Mouse (Mus musculus) embryonic facial prominence, embryonic 15.5 days (tissue): ENCODE measurements at regions not wholly inside any gene's neighbourhood (a gene's known extent, or its start where the extent isn't known, plus 50 kb on each side); places are given as distances from the start of the nearest gene placed in this dataset.

Experiments used
- ATAC-seq: fragments of 200-750 bp; cut with Nextera tagmentation; 2 replicates; pipeline ENCODE4 v1.8.0; 2017; ENCODE audit warnings: low read depth, moderate TSS enrichment; ENCODE audit not compliant: insufficient number of reproducible peaks, low FRiP score, low TSS enrichment
- H3K27ac ChIP-seq: fragments of 300-500 bp; sonication (generic); replicated peaks from 2 replicates; pipeline ENCODE4 v1.5.1; 2015; ENCODE audit warnings: mild to moderate bottlenecking, inconsistent platforms
- H3K27me3 ChIP-seq: fragments of 300-500 bp; sonication (generic); 2 replicates; pipeline ENCODE4 v1.6.1; 2015; ENCODE audit warnings: inconsistent platforms
- H3K36me3 ChIP-seq: fragments of 300-500 bp; sonication (generic); 2 replicates; pipeline ENCODE4 v1.6.1; 2015; ENCODE audit warnings: mild to moderate bottlenecking, inconsistent platforms
- H3K4me1 ChIP-seq: fragments of 300-500 bp; sonication (generic); 2 replicates; pipeline ENCODE4 v1.6.1; 2015; ENCODE audit warnings: inconsistent platforms
- H3K4me2 ChIP-seq: fragments of 300-500 bp; sonication (generic); replicated peaks from 2 replicates; pipeline ENCODE4 v1.6.1; 2015; ENCODE audit warnings: mild to moderate bottlenecking, inconsistent platforms
- H3K4me3 ChIP-seq: fragments of 300-500 bp; sonication (generic); replicated peaks from 2 replicates; pipeline ENCODE4 v1.5.1; 2015; ENCODE audit warnings: mild to moderate bottlenecking, inconsistent platforms
- H3K9ac ChIP-seq: fragments of 300-500 bp; sonication (generic); 2 replicates; pipeline ENCODE4 v1.6.1; 2015; ENCODE audit warnings: inconsistent platforms
- H3K9me3 ChIP-seq: fragments of 300-500 bp; sonication (generic); replicated peaks from 2 replicates; pipeline ENCODE4 v1.6.1; 2016; ENCODE audit warnings: inconsistent platforms
- WGBS: fragments of 180-500 bp; shearing (Covaris S2); methylation state at CpG from one replicate; pipeline ENCODE4 v1.1.7; 2015; 5-methylcytosine and 5-hydroxymethylcytosine counted together

DNA sequence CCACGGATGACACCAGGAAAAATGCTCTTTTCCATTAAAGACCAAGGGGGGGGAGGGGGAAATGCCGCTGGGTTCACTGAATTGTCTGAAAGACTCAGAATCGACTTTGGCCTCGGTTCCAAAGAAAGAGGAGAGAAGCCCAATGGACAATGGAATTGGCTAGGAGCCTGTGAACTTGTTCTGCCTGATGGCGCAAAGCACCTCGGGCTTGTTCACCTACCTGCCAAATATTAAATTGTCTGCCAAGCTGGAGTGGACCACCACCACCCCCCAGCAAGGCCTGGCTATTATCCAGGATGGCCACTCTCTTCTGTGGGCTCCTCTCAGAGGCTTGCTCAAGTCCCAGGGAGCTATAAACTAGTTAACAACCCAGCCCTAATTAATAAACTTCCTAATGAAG is 352.7 kb upstream of the Jmjd1c start:
- Histone ChIP-seq H3K27ac (no peak overlapping the region), H3K9ac (no peak overlapping the region)
- WGBS: 86% methylated on average over 6 of the region's 6 CpGs

DNA sequence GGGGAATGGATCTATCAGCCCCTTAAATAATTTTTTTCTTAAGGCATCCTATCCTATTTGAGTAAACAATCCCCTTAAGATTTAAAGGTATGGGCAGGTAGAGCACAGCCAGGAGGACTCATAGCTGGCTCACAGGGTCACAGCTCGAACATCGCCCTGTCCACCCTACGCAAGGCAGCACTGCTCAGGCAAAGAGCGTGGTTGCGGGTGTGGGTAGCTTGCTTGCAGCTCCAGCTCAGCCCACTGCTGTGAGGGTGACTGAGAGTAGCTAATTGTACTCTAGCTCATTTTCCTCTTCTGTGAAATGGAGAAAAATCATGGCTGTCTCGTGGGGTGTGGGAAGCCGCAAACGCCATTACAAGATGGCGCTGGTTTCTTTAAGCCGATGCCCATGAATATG is 350.1 kb upstream of the Jmjd1c start:
- no peak for ATAC-seq
- Histone ChIP-seq H3K27me3 (no peaks in the 10 kb centered on the region), H3K4me3 (no peak overlapping the region), H3K27ac (no peak overlapping the region), H3K4me2 (no peak overlapping the region), H3K36me3 (no peaks in the 10 kb centered on the region), H3K9ac (no peak overlapping the region), H3K9me3 (no peaks in the 10 kb centered on the region), H3K4me1 (no peaks in the 10 kb centered on the region)
- 93% methylated on average over 10 of the region's 10 CpGs for WGBS

More for the DNA sequence above, 352.7 kb upstream of the Jmjd1c start:
- H3K9me3 ChIP-seq: no peaks in the 10 kb centered on the region
- H3K4me3 ChIP-seq: no peak overlapping the region
- H3K4me2 ChIP-seq: no peak overlapping the region
- no peaks in the 10 kb centered on the region for H3K36me3 ChIP-seq
- no peaks in the 10 kb centered on the region for H3K4me1 ChIP-seq
- H3K27me3 ChIP-seq: no peaks in the 10 kb centered on the region
- no peak for ATAC-seq

DNA sequence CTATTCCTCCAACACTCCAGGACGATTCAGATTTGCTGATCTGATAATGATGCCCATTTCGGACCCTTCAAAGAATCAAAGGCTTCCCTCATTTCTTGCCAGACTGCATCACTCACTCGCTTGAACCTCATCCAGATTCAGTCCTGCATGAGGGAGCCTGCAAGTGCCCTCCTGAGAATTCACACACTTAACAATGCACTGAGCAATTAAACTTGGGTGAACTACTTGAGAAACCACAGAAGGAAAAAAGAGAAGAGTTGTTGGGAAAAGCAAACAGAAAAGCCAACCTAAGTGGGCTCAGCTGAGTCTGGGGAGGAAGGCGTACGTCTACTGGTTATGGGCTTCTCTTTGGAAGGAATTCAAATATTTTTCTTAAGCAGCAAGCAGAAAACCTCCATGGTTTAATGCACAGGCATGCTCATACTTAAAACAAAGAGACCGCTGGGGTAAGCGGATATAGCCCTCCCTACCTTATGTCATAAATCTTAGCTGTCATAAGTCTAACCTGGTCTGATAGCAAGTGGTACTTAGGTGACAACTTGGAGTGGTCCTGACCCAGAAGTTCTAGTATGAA is 343.6 kb upstream of the Jmjd1c start:
- H3K27me3 ChIP-seq: no peaks in the 10 kb centered on the region
- H3K27ac ChIP-seq: no peak overlapping the region
- no peaks in the 10 kb centered on the region for H3K4me1 ChIP-seq
- WGBS: 71% methylated on average over 7 of the region's 7 CpGs
- H3K36me3 ChIP-seq: no peaks in the 10 kb centered on the region
- no peak overlapping the region for H3K4me2 ChIP-seq
- H3K9ac ChIP-seq: no peak overlapping the region
- no peaks in the 10 kb centered on the region for H3K9me3 ChIP-seq
- no peak overlapping the region for H3K4me3 ChIP-seq
- no peak for ATAC-seq

DNA sequence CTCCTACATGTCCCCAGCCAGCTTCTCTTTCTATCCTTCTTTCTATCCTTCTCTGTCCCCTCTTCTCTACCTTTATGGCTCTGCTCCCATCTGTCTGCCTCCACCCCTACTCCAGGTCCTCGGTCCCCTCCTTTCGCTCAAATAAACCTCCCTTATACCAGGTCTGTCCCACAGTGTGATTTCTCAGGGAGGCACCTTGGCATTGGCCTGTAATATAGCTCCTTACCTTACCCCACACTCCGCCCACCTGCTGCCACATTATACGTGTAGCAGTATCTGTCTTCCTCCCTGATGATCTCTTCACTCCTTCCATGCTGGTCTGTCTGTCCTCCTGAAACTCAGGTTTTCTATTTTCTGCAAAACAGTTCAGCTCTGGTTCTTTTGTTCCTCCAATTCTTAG is 339.1 kb upstream of the Jmjd1c start:
- no peaks in the 10 kb centered on the region for H3K9me3 ChIP-seq
- WGBS: 88% methylated on average over 4 of the region's 4 CpGs
- H3K4me2 ChIP-seq: no peak overlapping the region
- no peak overlapping the region for H3K9ac ChIP-seq
- no peaks in the 10 kb centered on the region for H3K4me1 ChIP-seq
- no peak overlapping the region for H3K27ac ChIP-seq
- no peaks in the 10 kb centered on the region for H3K36me3 ChIP-seq
- no peaks in the 10 kb centered on the region for H3K27me3 ChIP-seq
- H3K4me3 ChIP-seq: no peak overlapping the region
- no peak for ATAC-seq

DNA sequence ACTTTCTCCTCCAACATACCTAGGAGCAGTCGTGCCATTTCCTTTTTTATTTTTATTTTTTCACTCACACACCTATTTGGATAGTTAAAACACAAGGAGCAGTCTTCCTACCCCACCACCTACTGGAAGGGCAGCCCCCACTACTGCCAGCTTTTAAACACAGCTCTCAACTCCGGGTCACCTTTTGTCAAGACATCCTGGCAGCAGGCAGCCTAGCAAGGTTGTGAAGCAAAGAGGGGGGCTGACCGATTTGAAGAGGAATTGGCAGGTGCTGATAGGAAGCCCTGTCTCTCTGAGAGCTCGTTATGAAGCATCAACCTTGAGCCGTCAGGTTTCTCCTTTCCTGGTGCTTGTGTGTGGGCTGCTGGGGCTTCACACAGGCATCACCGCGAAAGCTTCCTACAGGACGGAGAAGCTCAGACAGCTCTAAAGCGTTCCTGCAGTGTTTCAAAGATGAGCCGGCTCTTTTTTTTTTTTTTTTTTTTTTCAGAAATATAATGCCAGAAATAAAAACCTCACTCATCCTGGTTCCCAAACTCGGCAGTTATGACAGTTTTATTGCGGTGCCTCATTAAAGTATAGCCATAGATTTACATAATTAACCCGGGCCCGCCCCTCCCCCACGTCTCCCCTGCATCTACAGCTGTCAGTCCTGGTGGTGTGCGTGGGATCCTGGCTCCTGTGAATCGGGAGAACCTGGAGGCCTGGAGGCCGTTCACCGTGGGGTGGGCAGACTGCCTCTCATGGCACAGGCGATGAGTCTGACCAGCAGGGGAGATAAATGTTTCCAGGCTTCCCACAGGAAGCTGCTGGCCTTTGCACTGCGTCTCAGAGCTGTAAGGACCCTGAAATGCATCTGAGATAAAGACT is 325.5 kb upstream of the Jmjd1c start:
- ATAC-seq: no peak
- no peaks in the 10 kb centered on the region for H3K27me3 ChIP-seq
- no peak overlapping the region for H3K9ac ChIP-seq
- 26% methylated on average over 21 of the region's 21 CpGs for WGBS
- H3K36me3 ChIP-seq: no peaks in the 10 kb centered on the region
- no peak overlapping the region for H3K4me3 ChIP-seq
- peak overlapping the region; percentile 27 for H3K4me2 ChIP-seq
- H3K9me3 ChIP-seq: peaks cover 11% of the 10 kb centered on the region; the same call in 1 of the 2 replicates
- no peak overlapping the region for H3K27ac ChIP-seq
- H3K4me1 ChIP-seq: no peaks in the 10 kb centered on the region

DNA sequence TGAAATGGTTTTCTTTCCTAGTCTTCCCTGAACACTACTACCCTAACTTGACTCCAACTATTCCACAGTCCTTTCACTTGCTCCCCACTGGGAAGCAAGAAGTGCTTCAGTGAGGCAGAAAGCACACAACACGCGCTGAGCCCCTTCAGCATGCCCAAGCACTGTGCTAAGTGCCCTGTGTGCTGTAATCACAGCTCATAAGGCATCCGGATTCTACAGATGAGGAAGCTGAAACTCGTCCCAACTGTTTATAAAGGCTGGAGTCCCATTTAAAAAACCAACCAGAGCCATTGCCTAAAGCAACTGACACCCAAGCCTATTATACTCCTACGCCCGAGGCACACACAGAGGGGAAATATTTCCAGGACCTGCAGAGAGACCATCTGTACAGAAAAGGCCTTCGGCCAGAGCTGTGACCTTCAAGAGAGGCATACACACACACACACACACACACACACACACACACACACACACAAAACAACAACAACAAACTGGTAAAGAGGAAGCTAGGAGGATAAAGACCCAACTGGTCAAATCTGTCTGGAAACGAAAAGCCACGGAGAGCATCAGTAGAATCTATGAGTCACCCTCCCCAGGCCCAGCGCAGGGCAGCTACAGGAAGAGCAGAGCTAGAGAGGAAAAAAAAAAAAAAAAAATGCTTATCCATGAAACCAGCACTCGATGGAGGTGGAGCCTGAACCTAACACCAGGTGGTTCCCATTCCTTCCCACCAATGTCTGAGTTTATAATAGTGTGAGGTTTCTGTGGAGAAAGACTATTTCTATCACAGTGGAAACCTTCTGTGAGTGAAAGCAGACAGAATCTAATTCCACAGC is 315.4 kb upstream of the Jmjd1c start:
- Histone ChIP-seq H3K9me3 (no peaks in the 10 kb centered on the region), H3K4me3 (no peak overlapping the region), H3K27ac (no peak overlapping the region), H3K27me3 (no peaks in the 10 kb centered on the region), H3K4me2 (no peak overlapping the region), H3K4me1 (no peaks in the 10 kb centered on the region), H3K36me3 (no peaks in the 10 kb centered on the region), H3K9ac (no peak overlapping the region)
- ATAC-seq: no peak
- 58% methylated on average over 11 of the region's 11 CpGs for WGBS

DNA sequence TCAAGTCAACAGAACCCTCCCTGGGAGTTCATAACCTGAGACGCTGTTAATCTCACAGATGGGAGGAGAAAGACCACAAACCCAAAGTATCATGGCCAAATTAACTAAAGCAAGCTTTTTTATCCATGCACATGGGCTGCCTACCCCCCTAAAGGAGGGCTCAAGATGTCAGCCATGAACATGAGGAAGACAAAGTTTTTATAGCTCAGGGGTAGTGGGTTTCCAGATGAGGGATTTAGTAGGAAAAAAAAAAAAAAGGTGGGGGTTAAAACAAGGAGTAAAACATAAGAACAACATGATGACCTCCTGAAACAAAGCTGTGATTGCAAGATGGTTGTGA is 314.8 kb upstream of the Jmjd1c start:
- no peak overlapping the region for H3K27ac ChIP-seq
- no peaks in the 10 kb centered on the region for H3K27me3 ChIP-seq
- WGBS: 49% methylated on average over 1 of the region's 1 CpGs
- ATAC-seq: no peak
- no peaks in the 10 kb centered on the region for H3K36me3 ChIP-seq
- no peaks in the 10 kb centered on the region for H3K9me3 ChIP-seq
- H3K4me1 ChIP-seq: no peaks in the 10 kb centered on the region
- H3K4me3 ChIP-seq: no peak overlapping the region
- no peak overlapping the region for H3K4me2 ChIP-seq
- no peak overlapping the region for H3K9ac ChIP-seq

DNA sequence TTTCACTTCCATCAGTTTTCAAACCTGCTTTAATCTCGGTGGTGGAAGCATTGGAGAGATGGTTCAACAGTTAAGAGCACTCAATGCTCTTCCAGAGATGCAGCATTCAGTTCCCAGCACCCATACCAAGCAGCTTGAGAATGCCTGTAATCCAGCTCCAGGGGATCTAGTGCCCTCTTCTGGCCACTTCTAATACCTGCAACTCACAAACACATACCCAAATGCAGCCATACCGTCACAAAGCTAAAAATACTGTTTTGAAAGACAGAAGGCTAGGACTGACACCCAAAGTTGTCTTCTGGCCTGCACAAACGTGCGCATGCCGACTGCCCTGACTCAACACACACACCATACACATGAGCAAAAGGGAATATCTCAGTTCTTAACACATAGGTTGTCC is 313.9 kb upstream of the Jmjd1c start:
- WGBS: 93% methylated on average over 5 of the region's 5 CpGs
- ATAC-seq: no peak

DNA sequence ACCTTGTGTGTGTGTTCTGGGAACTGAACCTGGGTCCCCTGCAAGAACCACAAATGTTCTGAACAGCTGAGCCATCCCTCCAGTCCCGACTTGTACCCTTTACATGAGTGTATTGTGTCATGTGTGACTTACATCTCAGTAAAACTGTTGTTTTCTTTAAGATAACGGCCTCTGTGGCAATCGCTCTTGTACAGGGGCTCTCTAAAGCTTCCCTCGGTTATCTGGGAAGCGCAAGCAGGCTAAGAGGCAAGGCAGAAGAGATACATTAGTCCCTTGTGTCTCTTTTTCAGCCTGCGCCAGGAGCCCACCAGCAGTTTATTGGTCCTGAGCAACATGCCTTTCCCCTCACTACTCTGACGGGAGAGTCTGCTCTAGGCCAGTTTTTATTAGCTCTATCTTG is 308.1 kb upstream of the Jmjd1c start:
- no peaks in the 10 kb centered on the region for H3K36me3 ChIP-seq
- no peak overlapping the region for H3K9ac ChIP-seq
- no peak overlapping the region for H3K4me3 ChIP-seq
- H3K4me1 ChIP-seq: no peaks in the 10 kb centered on the region
- H3K27ac ChIP-seq: no peak overlapping the region
- no peaks in the 10 kb centered on the region for H3K9me3 ChIP-seq
- 89% methylated on average over 7 of the region's 7 CpGs for WGBS
- no peak overlapping the region for H3K4me2 ChIP-seq
- no peak for ATAC-seq
- H3K27me3 ChIP-seq: no peaks in the 10 kb centered on the region

More for the DNA sequence above, 313.9 kb upstream of the Jmjd1c start:
- Histone ChIP-seq H3K27ac (no peak overlapping the region), H3K36me3 (no peaks in the 10 kb centered on the region), H3K4me2 (no peak overlapping the region), H3K9me3 (no peaks in the 10 kb centered on the region), H3K4me3 (no peak overlapping the region), H3K4me1 (no peaks in the 10 kb centered on the region), H3K9ac (no peak overlapping the region), H3K27me3 (no peaks in the 10 kb centered on the region)

DNA sequence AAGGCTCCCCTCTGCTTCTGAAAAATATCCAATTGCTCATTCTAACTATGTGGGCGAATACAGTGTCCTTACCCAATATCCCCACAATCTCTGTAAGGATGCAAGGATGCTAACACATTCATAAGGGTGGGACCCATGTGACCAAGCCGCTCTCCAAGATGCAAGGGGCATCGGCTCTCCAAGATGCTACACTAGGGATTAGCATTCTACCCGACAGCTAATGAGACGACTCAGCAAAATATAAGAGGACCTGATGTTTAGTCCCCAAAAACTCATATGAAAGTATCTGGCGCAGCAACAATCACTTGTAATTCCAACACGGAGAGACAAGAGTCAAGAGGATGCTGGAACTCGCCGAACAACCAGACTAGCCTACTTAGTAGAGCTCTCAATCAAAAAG is 299.6 kb upstream of the Jmjd1c start:
- H3K27me3 ChIP-seq: no peaks in the 10 kb centered on the region
- H3K36me3 ChIP-seq: no peaks in the 10 kb centered on the region
- H3K9ac ChIP-seq: no peak overlapping the region
- H3K4me2 ChIP-seq: no peak overlapping the region
- H3K4me1 ChIP-seq: no peaks in the 10 kb centered on the region
- H3K9me3 ChIP-seq: no peaks in the 10 kb centered on the region
- 83% methylated on average over 9 of the region's 9 CpGs for WGBS
- ATAC-seq: no peak
- H3K27ac ChIP-seq: no peak overlapping the region
- no peak overlapping the region for H3K4me3 ChIP-seq

DNA sequence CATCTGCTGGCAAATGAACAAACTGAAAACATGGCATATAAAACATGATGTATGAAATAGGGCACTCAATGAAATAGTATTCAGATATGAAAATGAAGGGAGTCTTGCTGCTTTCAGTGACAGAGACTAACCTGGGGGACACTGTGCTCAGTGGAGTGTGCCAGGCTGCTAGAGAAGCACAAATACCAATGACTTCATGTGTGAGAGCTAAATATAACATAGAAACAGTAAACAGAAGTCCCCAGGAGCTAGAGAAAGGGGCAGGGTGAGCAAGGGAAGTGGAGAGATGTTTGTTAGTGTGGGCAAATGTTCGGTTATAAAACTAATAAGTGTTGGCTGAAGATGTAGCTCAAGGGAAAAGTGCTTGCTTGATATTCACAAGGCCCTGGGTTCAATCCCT is 293.2 kb upstream of the Jmjd1c start:
- no peaks in the 10 kb centered on the region; the same call in 1 of the 2 replicates for H3K9me3 ChIP-seq
- H3K4me1 ChIP-seq: no peaks in the 10 kb centered on the region
- no peak overlapping the region for H3K27ac ChIP-seq
- no peak overlapping the region for H3K4me3 ChIP-seq
- no peak for ATAC-seq
- H3K27me3 ChIP-seq: no peaks in the 10 kb centered on the region
- H3K4me2 ChIP-seq: no peak overlapping the region
- no peak overlapping the region for H3K9ac ChIP-seq
- 89% methylated on average over 1 of the region's 1 CpGs for WGBS
- no peaks in the 10 kb centered on the region for H3K36me3 ChIP-seq
